Mouse (Mus musculus) liver, postnatal 0 days (tissue): ENCODE data around the gene Ash1l. TPM values are rescaled to one million over a fixed set of nuclear protein-coding genes. Genes with fewer than 3 reads are reported as not detected.
"Not testable (repeated sequence)": the region's sequence is repeated elsewhere in the genome, so short reads cannot be mapped to it uniquely, and the experiment has no call there.

Experiments
- ATAC-seq: fragments of 200-750 bp; cut with Nextera tagmentation; 2 replicates; pipeline ENCODE4 v1.8.0; 2017; ENCODE audit warnings: mild to moderate bottlenecking, moderate library complexity
- DNase-seq: peaks from one replicate; pipeline ENCODE4 v3.0.0-alpha.2; 2016
- H3K27ac ChIP-seq: fragments of 300-500 bp; sonication (generic); 2 replicates; pipeline ENCODE4 v1.5.1; 2014; ENCODE audit warnings: antibody characterized with exemption, moderate library complexity, mild to moderate bottlenecking, low read depth
- H3K27me3 ChIP-seq: fragments of 300-500 bp; sonication (generic); 2 replicates; pipeline ENCODE4 v1.6.1; 2014; ENCODE audit warnings: low read length, control low read depth, mixed read lengths; ENCODE audit not compliant: insufficient read depth
- H3K36me3 ChIP-seq: fragments of 300-500 bp; sonication (generic); replicated peaks from 2 replicates; pipeline ENCODE4 v1.6.1; 2014; ENCODE audit warnings: mild to moderate bottlenecking, control low read depth, low read length, moderate library complexity, mixed read lengths; ENCODE audit not compliant: insufficient read depth
- H3K4me1 ChIP-seq: fragments of 300-500 bp; sonication (generic); 2 replicates; pipeline ENCODE4 v1.6.1; 2014; ENCODE audit warnings: antibody characterized with exemption, mild to moderate bottlenecking, control low read depth; ENCODE audit not compliant: insufficient read depth
- H3K4me2 ChIP-seq: fragments of 300-500 bp; sonication (generic); 2 replicates; pipeline ENCODE4 v1.6.1; 2014; ENCODE audit warnings: low read depth, mild to moderate bottlenecking, low read length, moderate library complexity, mixed read lengths
- H3K4me3 ChIP-seq: fragments of 300-500 bp; sonication (generic); 2 replicates; pipeline ENCODE4 v1.5.1; 2014; ENCODE audit warnings: low read depth, low read length
- H3K9ac ChIP-seq: fragments of 300-500 bp; sonication (generic); replicated peaks from 2 replicates; pipeline ENCODE4 v1.6.1; 2014; ENCODE audit warnings: mild to moderate bottlenecking, moderate library complexity
- H3K9me3 ChIP-seq: fragments of 300-500 bp; sonication (generic); 2 replicates; pipeline ENCODE4 v1.6.1; 2016; ENCODE audit warnings: mild to moderate bottlenecking, control low read depth, low read length, mixed read lengths
- CTCF ChIP-seq: sonication (generic); IDR thresholded peaks from 2 replicates; pipeline ENCODE4 v1.5.1; 2016; ENCODE audit warnings: antibody characterized with exemption, low read depth
- EP300 ChIP-seq: IDR thresholded peaks from 2 replicates; pipeline ENCODE4 v1.6.1; 2016; ENCODE audit warnings: antibody characterized with exemption, low read depth, mild to moderate bottlenecking
- WGBS: fragments of 180-500 bp; shearing (Covaris S2); extraction: QIAGEN DNeasy Blood & Tissue Kit; methylation state at CpG from one replicate; pipeline ENCODE4 v1.1.7; 2014; ENCODE audit not compliant: insufficient replicate concordance; 5-methylcytosine and 5-hydroxymethylcytosine counted together
- polyA plus RNA-seq: library from polyadenylated mRNA; unstranded; fragments of >200 nt; fragmentation: Nextera tagmentation; extraction: Ambion mirVana; gene quantifications from 2 replicates; pipeline ENCODE4 v1.2.1, GENCODE M21; 2015

The Ash1l gene
- polyA plus RNA-seq, 1 experiment from 2014 or later, result 4.1 TPM

DNA sequence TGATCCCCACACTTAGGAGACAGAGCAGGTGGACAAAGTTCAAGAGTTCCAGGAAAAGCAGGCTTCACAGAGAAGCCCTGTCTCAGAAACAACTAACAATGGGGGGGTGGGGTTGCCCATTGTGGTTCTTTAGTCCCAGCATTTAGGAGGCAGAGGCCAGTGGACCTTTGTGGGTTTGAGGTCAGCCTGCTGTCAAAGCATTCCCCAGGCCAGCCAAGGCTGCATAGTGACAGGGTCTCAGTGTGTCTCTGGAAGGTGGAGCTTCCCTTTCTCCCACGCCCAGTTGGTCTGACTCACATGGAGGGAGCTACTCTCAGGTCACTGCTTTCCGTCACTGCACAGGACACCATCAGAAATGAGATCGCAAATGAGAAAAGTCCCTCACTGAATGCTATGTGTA is 111.3 kb downstream of the Ash1l start:
- H3K36me3 ChIP-seq, result peaks cover 76% of the 10 kb centered on the region
- TF ChIP-seq CTCF (no peak), EP300 (no peak)
- 91% methylated on average over 3 of the region's 3 CpGs for WGBS
- H3K9ac ChIP-seq, result no peak overlapping the region
- no peaks in the 10 kb centered on the region for H3K4me1 ChIP-seq
- no peak overlapping the region for H3K27ac ChIP-seq
- DNase-seq, result no peak
- ATAC-seq, result no peak
- no peak overlapping the region for H3K4me2 ChIP-seq
- H3K9me3 ChIP-seq, result no peaks in the 10 kb centered on the region
- H3K27me3 ChIP-seq, result no peaks in the 10 kb centered on the region
- H3K4me3 ChIP-seq, result no peak overlapping the region

DNA sequence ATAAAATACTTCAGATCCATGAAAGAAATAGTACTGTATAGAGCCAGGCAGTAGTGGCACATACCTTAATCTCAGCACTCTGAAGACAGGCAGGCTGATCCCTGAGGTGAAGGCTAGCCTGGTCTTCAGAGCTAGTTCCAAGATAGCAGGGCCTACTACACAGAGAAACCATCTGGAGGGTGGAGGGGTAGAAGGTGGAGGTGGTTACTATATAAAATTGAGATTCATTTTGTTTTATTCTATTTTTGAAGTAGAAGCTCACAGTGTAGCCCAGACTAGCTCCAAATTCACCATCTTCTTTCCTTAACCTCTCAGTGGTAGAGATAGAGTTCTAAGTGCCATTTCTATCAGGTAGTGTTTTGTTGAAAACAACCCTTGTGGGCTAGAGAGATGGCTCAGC is 116.8 kb downstream of the Ash1l start:
- ATAC-seq, result no peak
- no peak overlapping the region for H3K4me2 ChIP-seq
- no peak overlapping the region for H3K4me3 ChIP-seq
- TF ChIP-seq EP300 (no peak), CTCF (no peak)
- no peak overlapping the region for H3K9ac ChIP-seq
- no peaks in the 10 kb centered on the region for H3K4me1 ChIP-seq
- H3K27ac ChIP-seq, result no peak overlapping the region
- peaks cover 86% of the 10 kb centered on the region for H3K36me3 ChIP-seq
- no peaks in the 10 kb centered on the region for H3K27me3 ChIP-seq
- no peak for DNase-seq
- H3K9me3 ChIP-seq, result no peaks in the 10 kb centered on the region

DNA sequence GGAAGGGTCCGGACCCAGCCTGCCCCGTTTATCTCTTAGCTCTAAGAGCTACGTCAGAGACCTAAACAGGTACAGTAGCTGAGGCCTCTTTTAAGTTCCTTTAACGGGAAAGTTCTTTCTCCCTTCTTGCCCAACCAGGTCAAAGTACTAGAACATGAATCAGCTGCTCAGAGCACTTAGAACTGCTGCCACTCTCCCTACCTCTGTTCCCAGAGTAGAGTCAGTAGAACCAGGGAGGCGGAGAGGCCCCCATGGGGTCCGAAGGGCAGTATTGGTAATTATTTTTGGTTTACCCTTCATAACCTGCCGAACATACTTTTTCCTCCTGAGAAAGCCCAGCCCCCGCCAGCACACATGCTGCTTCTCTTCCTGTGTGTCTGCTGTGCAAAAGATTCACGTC is 127.0 kb downstream of the Ash1l start:
- no peak overlapping the region for H3K27ac ChIP-seq
- TF ChIP-seq CTCF, result no peak
- no peak for TF ChIP-seq EP300
- no peaks in the 10 kb centered on the region for H3K4me1 ChIP-seq
- ATAC-seq (no peak), DNase-seq (no peak)
- no peak overlapping the region for H3K4me2 ChIP-seq
- H3K9me3 ChIP-seq, result no peaks in the 10 kb centered on the region
- H3K36me3 ChIP-seq, result peaks cover 56% of the 10 kb centered on the region
- H3K9ac ChIP-seq, result no peak overlapping the region
- WGBS, result 84% methylated on average over 9 of the region's 9 CpGs
- no peaks in the 10 kb centered on the region for H3K27me3 ChIP-seq
- no peak overlapping the region for H3K4me3 ChIP-seq

DNA sequence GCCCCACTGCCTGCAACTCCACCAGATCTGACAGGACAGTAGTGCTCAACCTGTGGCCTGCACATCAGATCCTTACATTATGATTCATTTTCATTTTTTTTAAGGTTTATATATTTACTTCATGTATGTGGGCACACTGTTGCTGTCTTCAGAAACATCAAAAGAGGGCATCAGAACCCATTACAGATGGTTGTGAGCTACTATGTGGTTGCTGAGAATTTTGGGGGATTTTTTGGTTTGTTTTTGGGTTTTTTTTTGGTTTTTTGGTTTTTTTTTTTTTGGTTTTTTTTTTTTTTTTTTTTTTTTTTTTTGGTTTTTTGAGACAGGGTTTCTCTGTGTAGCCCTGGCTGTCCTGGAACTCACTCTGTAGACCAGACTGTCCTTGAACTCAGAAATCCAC is 131.9 kb downstream of the Ash1l start:
- H3K27me3 ChIP-seq, ATAC-seq, DNase-seq, H3K27ac ChIP-seq, H3K9me3 ChIP-seq, H3K4me3 ChIP-seq, H3K4me2 ChIP-seq, H3K4me1 ChIP-seq, H3K9ac ChIP-seq: not testable (repeated sequence)
- H3K36me3 ChIP-seq, result peaks cover 18% of the 10 kb centered on the region

DNA sequence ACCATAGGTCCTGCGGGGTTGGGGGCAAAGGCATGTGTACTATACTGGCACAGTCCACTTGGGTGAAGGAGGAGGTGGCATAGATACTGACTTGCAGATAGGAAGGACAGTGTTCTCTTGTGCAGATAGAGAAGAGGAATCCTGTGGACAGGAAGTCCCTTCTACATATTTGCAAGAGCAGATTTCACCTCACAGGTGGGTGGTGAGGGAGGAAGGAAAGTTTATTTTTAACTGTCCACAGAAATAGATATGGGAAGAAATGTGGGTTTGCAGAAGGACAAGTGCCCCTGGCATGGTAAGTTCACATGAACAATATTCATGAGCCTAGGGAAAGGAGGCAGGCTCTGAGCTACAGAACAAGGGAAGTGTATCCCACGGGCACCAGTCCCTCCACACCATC is 133.7 kb downstream of the Ash1l start:
- 75% methylated on average over 2 of the region's 2 CpGs for WGBS

DNA sequence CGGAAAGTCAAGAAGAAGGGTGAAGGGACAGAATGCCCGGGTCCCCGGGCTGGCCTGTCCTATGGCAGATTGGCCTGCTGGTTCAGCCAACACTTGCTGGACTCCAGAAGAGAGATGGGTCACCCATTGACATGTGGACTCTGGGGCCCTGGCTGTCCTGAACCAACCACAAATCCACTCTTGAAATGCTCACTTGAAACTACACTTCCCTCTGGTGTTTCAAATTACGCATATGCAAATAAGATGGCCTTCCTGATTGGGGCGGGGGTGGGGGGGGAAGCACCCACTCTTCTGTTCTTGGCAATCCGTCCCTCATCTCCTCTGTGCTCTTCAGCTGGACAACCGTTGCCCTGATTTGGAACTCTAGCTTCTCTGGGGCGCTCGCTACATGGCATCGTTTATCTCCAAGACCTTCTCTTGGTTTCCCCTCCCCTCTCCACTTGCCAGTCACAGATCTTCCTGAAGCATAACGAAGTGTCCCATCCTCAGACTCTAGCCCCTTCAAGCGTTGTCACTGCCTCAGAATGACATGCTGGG is 134.3 kb downstream of the Ash1l start:
- DNase-seq (no peak), ATAC-seq (no peak)
- Histone ChIP-seq H3K9ac (no peak overlapping the region), H3K27ac (no peak overlapping the region), H3K36me3 (peaks cover under 1% of the 10 kb centered on the region; the same call in 1 of the 2 replicates), H3K4me2 (no peak overlapping the region), H3K27me3 (no peaks in the 10 kb centered on the region), H3K4me3 (no peak overlapping the region), H3K4me1 (peaks cover 17% of the 10 kb centered on the region), H3K9me3 (no peaks in the 10 kb centered on the region)
- WGBS, result 75% methylated on average over 12 of the region's 12 CpGs
- TF ChIP-seq CTCF, result no peak
- no peak for TF ChIP-seq EP300

More for the DNA sequence above, 133.7 kb downstream of the Ash1l start:
- Histone ChIP-seq H3K9me3 (no peaks in the 10 kb centered on the region), H3K27ac (no peak overlapping the region), H3K9ac (no peak overlapping the region), H3K27me3 (no peaks in the 10 kb centered on the region), H3K4me2 (no peak overlapping the region), H3K36me3 (peaks cover 7% of the 10 kb centered on the region), H3K4me1 (peaks cover 13% of the 10 kb centered on the region), H3K4me3 (no peak overlapping the region)
- ATAC-seq (no peak), DNase-seq (no peak)
- no peak for TF ChIP-seq CTCF
- no peak for TF ChIP-seq EP300
